Mouse (Mus musculus): ENCODE results near the gene Antxr1. TPM values are rescaled to one million over a fixed set of nuclear protein-coding genes. Genes with fewer than 3 reads are reported as not detected.

Gene Antxr1
- total RNA-seq, 2 experiments from 2014 or later, result 19.4 to 19.5 TPM

GRCm38 (mm10) chr6:87152461-87153230, 183.0 kb downstream of the Antxr1 start:
- intact Hi-C loops (cut with DNase I), result no loop called here
- DNase-seq, result peak; percentile 44 to 50

GRCm38 (mm10) chr6:87151427-87151826, 184.2 kb downstream of the Antxr1 start:
- no peak for DNase-seq
- intact Hi-C loops (cut with DNase I), result no loop called here

- DNase-seq, result no peak
- intact Hi-C loops (cut with DNase I), result no loop called here
Observed at GRCm38 (mm10) chr6:87150471-87150870, 185.2 kb downstream of the Antxr1 start.

- DNase-seq, result no peak
- intact Hi-C loops (cut with DNase I), result no loop called here
Observed at GRCm38 (mm10) chr6:87147921-87148320, 187.7 kb downstream of the Antxr1 start.

GRCm38 (mm10) chr6:87143594-87143993, 192.0 kb downstream of the Antxr1 start:
- intact Hi-C loops (cut with DNase I), result no loop called here
- no peak for DNase-seq

GRCm38 (mm10) chr6:87142239-87142638, 193.4 kb downstream of the Antxr1 start:
- intact Hi-C loops (cut with DNase I), result no loop called here
- DNase-seq, result peak in 1 of 2 experiments; percentile 45

- DNase-seq, result peak in 1 of 2 experiments; percentile 24
Observed at GRCm38 (mm10) chr6:87139796-87140553, 195.6 kb downstream of the Antxr1 start.

GRCm38 (mm10) chr6:87138479-87138878, 197.1 kb downstream of the Antxr1 start:
- intact Hi-C loops (cut with DNase I), result no loop called here

More at GRCm38 (mm10) chr6:87139796-87140553, 195.6 kb downstream of the Antxr1 start:
- intact Hi-C loops (cut with DNase I), result no loop called here

GRCm38 (mm10) chr6:87133966-87134546, 201.6 kb downstream of the Antxr1 start:
- intact Hi-C loops (cut with DNase I), result no loop called here
- DNase-seq, result no peak

More at GRCm38 (mm10) chr6:87138479-87138878, 197.1 kb downstream of the Antxr1 start:
- no peak for DNase-seq

- no peak for DNase-seq
- intact Hi-C loops (cut with DNase I), result no loop called here
Observed at GRCm38 (mm10) chr6:87133520-87133919, 202.1 kb downstream of the Antxr1 start.

- intact Hi-C loops (cut with DNase I), result no loop called here
Observed at GRCm38 (mm10) chr6:87131078-87131477, 204.5 kb downstream of the Antxr1 start.

GRCm38 (mm10) chr6:87130628-87131027, 205.0 kb downstream of the Antxr1 start:
- DNase-seq, result no peak

More at GRCm38 (mm10) chr6:87131078-87131477, 204.5 kb downstream of the Antxr1 start:
- DNase-seq, result no peak

GRCm38 (mm10) chr6:87129861-87130260, 205.8 kb downstream of the Antxr1 start:
- no peak for DNase-seq
- intact Hi-C loops (cut with DNase I), result no loop called here

More at GRCm38 (mm10) chr6:87130628-87131027, 205.0 kb downstream of the Antxr1 start:
- intact Hi-C loops (cut with DNase I), result no loop called here

- DNase-seq, result no peak
- intact Hi-C loops (cut with DNase I), result no loop called here
Observed at GRCm38 (mm10) chr6:87127049-87127753, 208.4 kb downstream of the Antxr1 start.

GRCm38 (mm10) chr6:87123973-87124372, 211.6 kb downstream of the Antxr1 start:
- DNase-seq, result no peak
- intact Hi-C loops (cut with DNase I), result no loop called here

- DNase-seq, result no peak
- intact Hi-C loops (cut with DNase I), result no loop called here
Observed at GRCm38 (mm10) chr6:87123406-87123805, 212.2 kb downstream of the Antxr1 start.

- intact Hi-C loops (cut with DNase I), result no loop called here
- no peak for DNase-seq
Observed at GRCm38 (mm10) chr6:87121961-87122360, 213.7 kb downstream of the Antxr1 start.

- DNase-seq, result no peak
- intact Hi-C loops (cut with DNase I), result no loop called here
Observed at GRCm38 (mm10) chr6:87120661-87121060, 215.0 kb downstream of the Antxr1 start.

- intact Hi-C loops (cut with DNase I), result no loop called here
- DNase-seq, result no peak
Observed at GRCm38 (mm10) chr6:87119975-87120374, 215.6 kb downstream of the Antxr1 start.

GRCm38 (mm10) chr6:87119066-87119837, 216.4 kb downstream of the Antxr1 start:
- DNase-seq, result no peak
- intact Hi-C loops (cut with DNase I), result no loop called here

All from heart, postnatal 14 days (tissue).